Mouse (Mus musculus): ENCODE measurements around the gene Unc79.

Gene Unc79

GRCm38 (mm10) chr12:103123861-103124260 lies 175.2 kb downstream of the Unc79 start:
- no peak for DNase-seq (ENCODE audit: low spot score in 2 of 2)

GRCm38 (mm10) chr12:103128914-103129313 lies 180.3 kb downstream of the Unc79 start:
- DNase-seq (ENCODE audit: low spot score in 2 of 2), result no peak

GRCm38 (mm10) chr12:103129395-103130248 lies 181.0 kb downstream of the Unc79 start:
- DNase-seq (ENCODE audit: low spot score in 2 of 2), result no peak

- DNase-seq (ENCODE audit: low spot score in 2 of 2), result no peak
Measured at GRCm38 (mm10) chr12:103131419-103131818, 182.8 kb downstream of the Unc79 start.

- peak in 1 of 2 experiments; percentile 5 for DNase-seq (ENCODE audit: low spot score in 2 of 2)
Measured at GRCm38 (mm10) chr12:103142550-103143010, 193.9 kb downstream of the Unc79 start.

- peak; percentile 25 to 46 for DNase-seq (ENCODE audit: low spot score in 2 of 2)
Measured at GRCm38 (mm10) chr12:103143798-103144565, 195.3 kb downstream of the Unc79 start.

- no peak for DNase-seq (ENCODE audit: low spot score in 2 of 2)
Measured at GRCm38 (mm10) chr12:103150247-103150646, 201.6 kb downstream of the Unc79 start.

GRCm38 (mm10) chr12:103154927-103155326 lies 206.3 kb downstream of the Unc79 start:
- no peak for DNase-seq (ENCODE audit: low spot score in 2 of 2)

- DNase-seq (ENCODE audit: low spot score in 2 of 2), result no peak
Measured at GRCm38 (mm10) chr12:103155406-103155805, 206.7 kb downstream of the Unc79 start.

GRCm38 (mm10) chr12:103157129-103157910 lies 208.7 kb downstream of the Unc79 start:
- no peak for DNase-seq (ENCODE audit: low spot score in 2 of 2)

- DNase-seq (ENCODE audit: low spot score in 2 of 2), result no peak
Measured at GRCm38 (mm10) chr12:103159016-103159415, 210.4 kb downstream of the Unc79 start.

- no peak for DNase-seq (ENCODE audit: low spot score in 2 of 2)
Measured at GRCm38 (mm10) chr12:103160721-103161120, 212.1 kb downstream of the Unc79 start.

GRCm38 (mm10) chr12:103163596-103163995 lies 214.9 kb downstream of the Unc79 start:
- DNase-seq (ENCODE audit: low spot score in 2 of 2), result no peak

GRCm38 (mm10) chr12:103164101-103165030 lies 215.7 kb downstream of the Unc79 start:
- no peak for DNase-seq (ENCODE audit: low spot score in 2 of 2)

- DNase-seq (ENCODE audit: low spot score in 2 of 2), result no peak
Measured at GRCm38 (mm10) chr12:103168892-103169291, 220.2 kb downstream of the Unc79 start.

GRCm38 (mm10) chr12:103183057-103183456 lies 234.4 kb downstream of the Unc79 start:
- no peak for DNase-seq (ENCODE audit: low spot score in 2 of 2)

GRCm38 (mm10) chr12:103187020-103187419 lies 238.4 kb downstream of the Unc79 start:
- no peak for DNase-seq (ENCODE audit: low spot score in 2 of 2)

- DNase-seq (ENCODE audit: low spot score in 2 of 2), result no peak
Measured at GRCm38 (mm10) chr12:103188223-103188622, 239.6 kb downstream of the Unc79 start.

GRCm38 (mm10) chr12:103189771-103190170 lies 241.1 kb downstream of the Unc79 start:
- no peak for DNase-seq (ENCODE audit: low spot score in 2 of 2)

GRCm38 (mm10) chr12:103192996-103193395 lies 244.3 kb downstream of the Unc79 start:
- DNase-seq (ENCODE audit: low spot score in 2 of 2), result no peak

All from urinary bladder, postnatal 36 days (tissue).